Mouse (Mus musculus) thymus, postnatal 25 days (tissue): ENCODE data around the gene Lrrk1.

Experiments
- DNase-seq: peaks from one replicate; pipeline ENCODE4 v3.0.0; 2022

Gene Lrrk1

GRCm38 (mm10) chr7:66249426-66249825 lies 138.7 kb downstream of the Lrrk1 start:
- no peak for DNase-seq

- no peak for DNase-seq
These were observed 139.1 kb downstream of the Lrrk1 start for GRCm38 (mm10) chr7:66249020-66249419.

DNA sequence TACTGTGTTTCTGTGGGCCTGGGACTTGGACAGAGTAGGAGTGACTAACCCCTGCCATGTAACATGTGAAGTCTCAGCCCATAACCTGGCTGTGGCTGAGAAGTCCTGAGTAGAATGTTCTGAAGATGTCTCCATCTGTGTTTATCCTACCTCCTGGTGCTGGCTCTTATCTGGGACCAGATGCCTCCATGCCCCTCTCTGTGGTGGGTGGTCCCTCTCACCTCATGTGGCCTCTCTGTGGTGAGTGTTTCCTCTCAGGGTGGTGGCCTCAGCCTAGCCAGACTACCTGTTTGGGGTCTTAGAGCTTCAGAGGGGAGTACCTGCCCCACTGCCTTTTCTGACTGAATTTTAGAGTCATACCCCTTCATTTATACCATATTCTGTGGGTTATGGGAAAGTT lies 139.9 kb downstream of the Lrrk1 start:
- no peak for DNase-seq

DNA sequence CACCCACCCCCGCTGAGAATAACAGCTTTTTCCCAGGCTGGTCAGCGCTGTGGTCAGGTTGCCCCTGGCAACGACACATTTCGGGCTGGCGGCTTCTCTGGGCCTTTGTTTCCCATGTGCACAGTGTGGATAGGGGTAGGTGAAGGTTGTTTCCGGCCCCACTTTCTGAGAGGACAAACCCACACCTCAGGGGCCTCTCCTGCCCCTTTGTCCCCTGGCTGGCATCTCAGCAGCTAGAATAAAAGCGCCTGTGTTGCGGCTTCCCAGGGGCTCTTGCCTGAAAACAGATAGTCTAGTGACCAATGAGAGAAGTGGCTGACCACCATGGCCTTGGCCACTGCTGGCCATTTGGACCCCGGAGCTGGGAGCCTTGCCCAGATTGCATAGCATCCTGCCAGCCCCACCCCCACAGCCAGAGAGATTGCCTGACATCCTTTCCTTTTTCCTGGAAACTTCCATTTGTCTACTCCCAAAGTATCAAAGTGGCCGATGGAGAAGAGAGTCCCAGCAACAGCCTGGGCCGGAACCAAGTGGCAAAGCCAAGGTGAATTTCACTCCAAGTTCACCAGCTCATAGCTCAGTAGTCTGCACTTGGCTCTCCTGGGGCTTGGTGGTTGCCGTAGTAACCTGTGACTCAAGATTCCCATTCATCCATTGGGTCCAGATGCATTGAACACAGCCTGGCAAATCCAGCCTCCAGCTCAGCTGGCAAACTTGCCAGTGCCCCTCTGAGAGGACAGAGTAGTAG lies 140.7 kb downstream of the Lrrk1 start:
- DNase-seq: no peak

- no peak for DNase-seq
These were observed 141.4 kb downstream of the Lrrk1 start for GRCm38 (mm10) chr7:66246716-66247235.

- DNase-seq: no peak
These were observed 142.5 kb downstream of the Lrrk1 start for GRCm38 (mm10) chr7:66245646-66246045.

GRCm38 (mm10) chr7:66243766-66244325 lies 144.3 kb downstream of the Lrrk1 start:
- DNase-seq: no peak

DNA sequence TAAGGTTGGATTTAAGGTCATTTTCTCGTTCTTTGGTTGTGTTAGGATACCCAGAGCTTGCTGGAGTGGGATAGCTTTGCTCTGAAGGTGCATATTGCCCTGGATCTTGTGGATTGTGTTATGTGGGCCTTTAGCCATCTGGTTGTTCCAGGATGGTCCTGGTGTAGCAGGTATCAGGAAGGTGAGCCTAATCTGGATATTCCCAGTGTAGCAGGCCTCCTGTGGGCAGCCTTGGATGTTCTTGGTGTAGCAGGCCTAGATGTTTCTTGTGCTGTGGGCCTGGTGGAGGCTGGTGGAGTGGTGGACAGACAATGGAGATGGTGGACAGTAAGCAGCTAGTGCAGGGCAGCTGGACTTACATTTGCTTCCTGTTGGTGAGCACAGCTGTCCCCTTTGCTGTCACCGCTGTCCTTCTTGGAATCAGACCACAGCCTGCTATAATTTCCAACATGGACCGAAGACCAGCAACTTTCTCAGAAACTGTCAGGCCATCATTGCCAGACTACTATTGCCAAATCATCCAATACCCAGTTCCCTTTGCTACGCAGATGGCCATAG lies 146.2 kb downstream of the Lrrk1 start:
- no peak for DNase-seq

DNA sequence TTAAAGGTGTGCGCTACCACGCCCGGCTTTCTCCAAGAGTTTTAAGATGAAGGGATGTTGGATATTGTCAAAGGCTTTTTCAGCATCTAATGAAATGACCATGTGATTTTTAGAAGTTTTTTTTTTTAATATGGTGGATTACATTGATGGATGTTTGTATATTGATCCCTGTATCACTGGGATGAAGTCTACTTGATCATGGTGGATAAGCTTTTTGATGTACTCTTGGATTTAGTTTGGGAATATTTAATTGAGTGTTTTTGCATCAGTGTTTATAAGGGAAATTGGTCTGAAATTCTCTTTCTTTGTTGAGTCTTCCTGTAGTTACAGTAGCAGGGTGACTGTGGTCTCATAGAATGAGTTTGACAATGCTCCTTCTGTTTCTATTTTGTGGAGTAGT lies 150.0 kb downstream of the Lrrk1 start:
- DNase-seq: no peak

- DNase-seq: no peak
These were observed 154.1 kb downstream of the Lrrk1 start for GRCm38 (mm10) chr7:66233947-66234516.

GRCm38 (mm10) chr7:66233141-66233946 lies 154.8 kb downstream of the Lrrk1 start:
- no peak for DNase-seq

GRCm38 (mm10) chr7:66231861-66232260 lies 156.3 kb downstream of the Lrrk1 start:
- DNase-seq: no peak

- DNase-seq: no peak
These were observed 157.3 kb downstream of the Lrrk1 start for GRCm38 (mm10) chr7:66230638-66231550.

GRCm38 (mm10) chr7:66230246-66230637 lies 157.9 kb downstream of the Lrrk1 start:
- DNase-seq: peak; percentile 41

DNA sequence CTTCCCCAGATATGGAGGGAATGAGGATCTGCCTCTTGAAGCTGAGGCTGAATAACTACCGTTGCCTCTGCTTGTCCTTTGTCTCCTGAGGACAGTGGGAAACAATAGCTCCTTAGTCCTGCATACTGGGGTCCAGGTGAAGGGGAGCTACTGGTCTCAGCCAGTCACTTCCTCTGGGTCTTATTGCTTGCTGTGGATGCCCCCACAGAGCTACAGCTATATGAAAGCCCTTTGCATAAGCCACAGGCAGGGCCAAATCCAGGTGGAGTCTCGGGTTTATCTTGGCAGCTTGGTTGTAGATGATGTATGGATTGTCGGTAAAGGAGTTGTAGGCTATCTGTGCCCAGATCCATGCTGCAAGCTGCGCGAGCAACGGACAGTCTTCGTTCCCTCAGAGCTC lies 158.7 kb downstream of the Lrrk1 start:
- no peak for DNase-seq

DNA sequence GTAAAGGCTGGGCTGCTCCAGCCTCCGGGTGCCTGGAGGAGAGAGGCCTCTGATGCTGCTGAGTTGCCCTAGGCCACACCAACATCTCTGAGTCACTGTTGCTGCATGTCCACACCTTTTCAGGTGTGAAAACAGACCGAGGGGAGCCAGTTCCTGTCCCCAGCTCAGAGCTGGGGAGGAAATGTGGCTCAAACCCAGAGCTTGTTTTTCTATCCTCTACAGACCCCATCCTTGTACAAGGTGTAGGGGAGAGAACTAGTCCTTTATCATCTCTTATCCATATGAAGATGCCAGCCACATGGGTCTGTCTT lies 159.6 kb downstream of the Lrrk1 start:
- no peak for DNase-seq

DNA sequence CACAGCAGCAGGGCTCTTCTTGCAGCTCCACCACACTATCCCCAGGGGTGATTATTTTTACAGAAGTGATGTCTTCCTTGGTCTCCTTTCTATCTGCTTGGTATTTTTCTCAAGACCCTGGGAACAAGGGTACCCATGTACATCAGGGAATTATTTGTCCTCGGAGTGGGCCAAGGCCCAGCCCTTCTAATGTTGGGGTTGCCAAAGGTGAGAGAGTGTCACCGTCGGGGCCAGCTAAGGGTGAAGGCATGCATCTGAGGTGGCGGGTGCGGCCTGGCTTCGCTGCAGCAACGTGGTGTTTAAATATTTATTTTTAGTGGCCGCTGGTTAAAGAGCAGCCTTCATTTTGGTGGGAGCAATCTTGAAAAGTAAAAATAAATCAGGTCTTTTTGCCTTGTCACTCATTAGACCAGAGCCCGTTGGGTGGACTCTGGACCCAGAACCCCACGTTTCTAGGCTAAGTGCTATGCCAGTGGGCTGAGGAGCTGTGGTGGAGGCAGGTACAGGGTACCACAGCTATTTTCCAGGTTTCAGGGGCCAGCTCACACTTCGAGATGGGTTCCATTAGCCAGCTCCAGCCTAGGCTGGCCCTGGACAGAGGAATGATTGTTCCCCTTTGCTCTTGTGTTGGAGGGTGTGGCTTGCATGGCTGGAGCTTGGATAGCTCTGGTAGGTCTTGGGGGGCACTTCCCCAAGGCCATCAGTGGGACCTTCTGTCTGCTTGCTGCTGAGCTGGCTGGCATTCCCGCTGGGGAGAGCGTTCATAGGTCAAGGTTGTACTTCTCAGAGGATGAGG lies 160.1 kb downstream of the Lrrk1 start:
- no peak for DNase-seq

GRCm38 (mm10) chr7:66225881-66226280 lies 162.3 kb downstream of the Lrrk1 start:
- no peak for DNase-seq

GRCm38 (mm10) chr7:66224541-66224940 lies 163.6 kb downstream of the Lrrk1 start:
- DNase-seq: no peak

DNA sequence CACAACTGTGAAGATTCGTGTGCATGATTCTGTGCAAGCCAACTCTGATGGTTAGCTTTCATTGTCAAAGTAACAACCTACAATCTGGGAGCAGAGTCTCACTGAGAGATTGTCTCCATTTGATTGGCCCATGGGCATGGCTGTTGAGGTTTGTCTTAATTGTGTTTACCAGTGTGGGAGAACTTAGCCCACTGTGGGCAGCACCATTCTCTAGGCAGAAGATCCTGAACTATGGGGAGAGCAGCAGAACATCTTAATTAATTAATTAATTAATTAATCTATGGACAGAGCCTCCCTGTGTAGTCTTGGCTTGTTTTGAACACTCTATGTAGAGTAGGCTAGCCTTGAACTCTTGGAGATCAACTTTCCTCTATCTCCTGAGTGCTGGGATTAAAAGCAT lies 164.4 kb downstream of the Lrrk1 start:
- no peak for DNase-seq

DNA sequence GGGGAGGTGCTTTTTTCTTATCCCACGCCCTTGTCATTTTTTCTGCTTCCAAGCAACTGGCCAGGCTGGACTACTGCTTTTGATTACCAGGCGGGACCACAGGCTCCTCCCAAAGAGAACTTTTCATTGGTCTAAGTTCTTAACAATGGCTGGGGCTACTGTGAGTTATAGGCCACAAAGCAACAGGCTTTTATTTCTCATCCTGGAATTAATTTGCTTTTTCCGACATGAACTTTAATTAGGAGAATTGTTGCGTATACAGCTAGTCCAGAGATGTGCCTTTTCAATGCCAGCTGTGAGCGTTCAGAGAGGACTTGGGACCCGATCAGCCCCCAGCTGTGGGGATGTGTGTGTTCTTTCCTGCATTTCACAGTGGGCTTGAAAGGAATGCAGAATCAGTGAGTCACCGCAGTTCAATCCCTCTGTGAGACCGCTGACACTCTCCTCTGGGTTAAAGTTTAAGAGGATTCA lies 165.5 kb downstream of the Lrrk1 start:
- no peak for DNase-seq
